Mouse (Mus musculus): Measurements from ENCODE around the gene Bspry. TPM values are rescaled to one million over a fixed set of nuclear protein-coding genes. Genes with fewer than 3 reads are reported as not detected.
A peak's percentile ranks its signal among the peaks of the same experiment; 100 is the strongest.

Gene Bspry
- polyA plus RNA-seq, 1 experiment, result not detected

DNA sequence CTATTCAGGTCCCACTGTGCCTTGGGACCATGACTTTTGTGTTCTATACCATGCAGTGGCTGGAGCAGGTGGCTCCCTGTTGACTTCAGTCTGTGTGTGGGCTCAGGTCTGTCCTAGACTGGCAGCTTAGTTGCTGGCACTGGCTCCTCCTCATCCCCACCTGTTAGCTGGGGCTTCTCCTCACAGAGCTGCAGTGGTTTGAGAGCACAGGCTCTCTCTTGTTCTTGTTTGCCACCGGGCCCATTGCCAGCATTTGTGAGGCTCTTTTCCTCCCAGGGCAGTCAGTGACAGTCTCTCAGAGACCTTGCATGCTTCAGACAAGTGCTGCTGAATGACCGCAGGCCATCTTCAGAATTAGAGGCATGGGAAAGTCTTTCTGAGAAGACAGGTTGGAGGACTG, 12.8 kb downstream of the Bspry start:
- Histone ChIP-seq H3K4me1 (ENCODE audit: control insufficient read depth, insufficient read depth, low read length) (no peaks in the 10 kb centered on the region), H3K27ac (ENCODE audit: insufficient read depth, low read depth, low read length) (no peak overlapping the region), H3K4me3 (ENCODE audit: insufficient read depth, low read depth, low read length) (no peak overlapping the region)
- 72% methylated on average over 2 of the region's 2 CpGs for WGBS
- TF ChIP-seq CTCF (IDR thresholded peaks at IDR 0.05; ENCODE audit: insufficient read depth, low read depth, low read length) (no peak), POLR2A (IDR thresholded peaks at IDR 0.05; ENCODE audit: insufficient read depth, low read depth, low read length) (no peak)

DNA sequence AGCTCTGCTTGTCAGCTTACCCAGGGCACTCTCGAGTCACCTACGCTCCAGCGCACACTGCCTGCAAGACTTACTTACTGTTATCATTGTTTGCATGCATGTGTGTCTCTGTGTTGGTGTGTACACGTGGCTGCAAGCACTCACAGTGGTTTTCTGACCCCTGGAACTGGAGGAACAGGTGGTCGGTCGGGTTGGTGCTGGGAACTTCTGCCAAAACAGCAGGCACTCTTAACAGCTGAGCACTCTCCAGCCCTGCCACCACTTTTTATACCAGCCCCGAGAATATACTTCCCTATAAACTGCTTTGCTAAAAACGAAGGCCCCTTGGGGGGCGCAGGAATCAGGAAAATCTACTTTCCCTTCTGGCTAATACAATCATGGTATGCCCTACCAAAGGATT, 14.4 kb downstream of the Bspry start:
- Histone ChIP-seq H3K4me1 (ENCODE audit: control insufficient read depth, insufficient read depth, low read length) (no peaks in the 10 kb centered on the region), H3K4me3 (ENCODE audit: insufficient read depth, low read depth, low read length) (no peak overlapping the region), H3K27ac (ENCODE audit: insufficient read depth, low read depth, low read length) (no peak overlapping the region)
- WGBS, result 61% methylated on average over 9 of the region's 9 CpGs
- TF ChIP-seq POLR2A (IDR thresholded peaks at IDR 0.05; ENCODE audit: insufficient read depth, low read depth, low read length) (no peak), CTCF (IDR thresholded peaks at IDR 0.05; ENCODE audit: insufficient read depth, low read depth, low read length) (no peak)

DNA sequence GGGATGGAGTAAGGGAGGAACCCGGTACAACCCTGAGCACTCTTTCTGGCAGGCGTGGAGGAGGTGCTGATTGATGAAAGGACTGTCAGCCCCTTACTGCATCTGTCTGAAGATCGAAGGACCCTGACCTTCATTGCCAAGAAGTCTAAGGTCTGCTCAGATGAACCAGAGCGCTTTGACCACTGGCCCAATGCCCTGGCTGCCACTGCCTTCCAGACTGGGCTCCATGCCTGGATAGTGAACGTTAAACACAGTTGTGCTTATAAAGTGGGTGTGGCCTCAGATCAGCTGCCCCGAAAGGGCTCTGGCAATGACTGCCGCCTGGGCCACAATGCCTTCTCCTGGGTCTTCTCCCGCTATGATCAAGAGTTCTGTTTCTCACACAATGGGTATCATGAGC, 16.1 kb downstream of the Bspry start:
- H3K4me3 ChIP-seq (ENCODE audit: insufficient read depth, low read depth, low read length), result no peak overlapping the region
- WGBS, result 45% methylated on average over 8 of the region's 8 CpGs
- no peak for TF ChIP-seq CTCF (IDR thresholded peaks at IDR 0.05; ENCODE audit: insufficient read depth, low read depth, low read length)
- no peak for TF ChIP-seq POLR2A (IDR thresholded peaks at IDR 0.05; ENCODE audit: insufficient read depth, low read depth, low read length)
- no peak overlapping the region for H3K27ac ChIP-seq (ENCODE audit: insufficient read depth, low read depth, low read length)
- H3K4me1 ChIP-seq (ENCODE audit: control insufficient read depth, insufficient read depth, low read length), result no peaks in the 10 kb centered on the region

DNA sequence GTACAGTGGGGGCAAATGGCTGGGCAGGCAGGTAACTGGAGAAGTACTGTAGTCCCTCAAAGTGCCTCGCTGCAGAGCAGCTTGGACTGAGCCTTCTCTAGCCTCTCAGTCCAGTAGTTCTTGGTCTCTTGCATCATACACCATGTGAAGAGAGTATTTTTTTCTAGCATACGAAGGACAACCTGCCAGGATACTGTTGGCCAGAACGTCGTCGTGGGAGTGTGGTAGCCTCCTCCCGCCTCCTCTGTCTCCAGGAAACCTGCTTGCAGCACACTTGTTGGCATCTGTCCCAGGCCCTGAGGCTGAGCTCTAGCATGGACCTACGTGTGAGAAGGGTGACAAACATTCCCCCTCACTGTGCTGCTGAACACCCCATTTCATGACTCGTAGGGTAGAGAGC, 17.0 kb downstream of the Bspry start:
- Histone ChIP-seq H3K4me3 (ENCODE audit: insufficient read depth, low read depth, low read length) (no peak overlapping the region), H3K4me1 (ENCODE audit: control insufficient read depth, insufficient read depth, low read length) (0 out of 2 replicates have a peak, but pooled peaks cover 4% of the 10 kb centered on the region), H3K27ac (ENCODE audit: insufficient read depth, low read depth, low read length) (no peak overlapping the region)
- TF ChIP-seq POLR2A (IDR thresholded peaks at IDR 0.05; ENCODE audit: insufficient read depth, low read depth, low read length) (no peak), CTCF (IDR thresholded peaks at IDR 0.05; ENCODE audit: insufficient read depth, low read depth, low read length) (no peak)
- WGBS, result 36% methylated on average over 8 of the region's 8 CpGs

DNA sequence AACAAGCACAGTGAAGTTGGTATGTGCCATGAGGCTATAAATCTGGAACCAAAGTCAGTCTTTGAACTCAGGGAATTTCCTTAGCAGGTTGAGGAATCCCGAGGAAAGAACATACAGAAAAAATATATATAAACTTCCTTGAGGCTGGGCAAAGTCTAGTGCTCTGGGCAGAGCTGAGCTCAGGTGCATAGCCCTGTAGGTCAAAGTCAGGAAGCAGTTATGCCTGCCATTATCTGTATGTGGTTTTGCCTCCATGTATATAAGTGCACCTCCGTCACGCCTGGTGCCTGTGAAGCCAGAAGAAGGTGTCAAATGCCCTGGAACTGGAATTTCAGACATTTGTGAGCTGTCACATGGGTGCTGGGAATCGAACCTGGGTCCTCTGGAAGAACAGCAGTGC, 20.9 kb downstream of the Bspry start:
- Histone ChIP-seq H3K27ac (ENCODE audit: insufficient read depth, low read depth, low read length) (no peak overlapping the region), H3K4me1 (ENCODE audit: control insufficient read depth, insufficient read depth, low read length) (peaks cover 8% of the 10 kb centered on the region; the same call in 1 of the 2 replicates), H3K4me3 (ENCODE audit: insufficient read depth, low read depth, low read length) (no peak overlapping the region)
- 92% methylated on average over 4 of the region's 4 CpGs for WGBS
- TF ChIP-seq CTCF (IDR thresholded peaks at IDR 0.05; ENCODE audit: insufficient read depth, low read depth, low read length) (no peak), POLR2A (IDR thresholded peaks at IDR 0.05; ENCODE audit: insufficient read depth, low read depth, low read length) (no peak)

DNA sequence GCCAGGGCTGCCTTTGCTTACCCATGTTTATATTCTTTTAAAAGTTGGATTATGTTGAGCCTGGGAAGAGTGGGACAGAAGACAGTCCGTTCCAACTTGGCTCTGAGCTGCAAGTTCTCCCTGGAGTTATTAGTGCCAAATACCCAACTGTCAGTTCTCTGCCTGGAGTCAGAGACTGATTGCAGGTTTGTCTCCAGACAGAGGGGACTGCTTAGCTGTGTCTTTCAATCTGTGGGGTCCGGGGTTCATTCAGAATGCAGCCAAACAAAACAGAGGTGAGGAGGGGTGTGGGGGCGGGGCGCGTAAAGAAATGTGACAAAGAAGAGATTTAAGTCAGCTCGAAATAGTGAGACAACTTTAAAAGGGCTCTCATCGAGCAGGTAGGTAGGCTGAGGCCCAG, 21.7 kb downstream of the Bspry start:
- peaks cover 8% of the 10 kb centered on the region; the same call in 1 of the 2 replicates for H3K4me1 ChIP-seq (ENCODE audit: control insufficient read depth, insufficient read depth, low read length)
- TF ChIP-seq CTCF (IDR thresholded peaks at IDR 0.05; ENCODE audit: insufficient read depth, low read depth, low read length) (no peak), POLR2A (IDR thresholded peaks at IDR 0.05; ENCODE audit: insufficient read depth, low read depth, low read length) (no peak)
- WGBS, result 1% methylated on average over 7 of the region's 7 CpGs
- H3K27ac ChIP-seq (ENCODE audit: insufficient read depth, low read depth, low read length), result peak overlapping the region; percentile 94; the same call in 1 of the 2 replicates
- peak overlapping the region; percentile 99 for H3K4me3 ChIP-seq (ENCODE audit: insufficient read depth, low read depth, low read length)

DNA sequence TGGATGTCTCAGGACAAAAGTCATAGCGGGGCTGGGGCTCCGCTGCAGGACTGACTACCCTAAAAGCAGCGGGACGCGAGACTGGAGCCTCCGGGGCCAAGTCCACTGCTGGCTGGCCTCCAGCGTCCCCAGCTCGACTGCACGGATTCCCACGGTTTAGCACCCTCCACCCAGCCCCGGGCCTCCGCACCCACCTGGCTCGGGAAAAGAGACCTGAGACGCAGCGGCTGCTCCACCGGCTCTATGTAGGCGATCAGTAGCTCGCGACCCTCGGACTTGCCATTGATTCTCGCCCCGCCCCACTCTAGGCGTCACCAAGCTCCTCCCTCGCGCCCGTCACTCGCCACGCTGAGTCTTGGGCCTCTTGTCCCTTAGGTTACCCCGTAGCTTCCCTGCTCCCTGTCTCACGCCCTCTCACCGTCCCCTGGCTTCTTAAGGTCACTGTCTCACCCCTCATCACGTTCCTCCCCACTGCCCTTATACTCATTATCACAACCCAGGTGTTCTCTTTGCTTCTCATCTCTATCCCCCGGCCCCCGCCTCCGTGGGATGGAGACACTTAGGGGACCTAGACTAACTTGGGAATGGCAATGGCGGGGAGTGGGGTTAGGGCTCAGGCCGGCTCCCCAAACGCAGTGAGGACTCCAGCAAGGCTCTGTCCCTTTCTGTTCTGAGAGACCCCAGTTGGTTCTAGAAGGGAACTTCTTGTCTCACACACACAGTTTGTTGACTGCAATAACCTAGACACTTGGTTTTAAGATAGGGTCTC, 22.3 kb downstream of the Bspry start:
- Histone ChIP-seq H3K27ac (ENCODE audit: insufficient read depth, low read depth, low read length) (peak overlapping the region; percentile 94), H3K4me1 (ENCODE audit: control insufficient read depth, insufficient read depth, low read length) (peaks cover 8% of the 10 kb centered on the region; the same call in 1 of the 2 replicates), H3K4me3 (ENCODE audit: insufficient read depth, low read depth, low read length) (peak overlapping the region; percentile 99)
- TF ChIP-seq CTCF (IDR thresholded peaks at IDR 0.05; ENCODE audit: insufficient read depth, low read depth, low read length) (no peak), POLR2A (IDR thresholded peaks at IDR 0.05; ENCODE audit: insufficient read depth, low read depth, low read length) (peak; percentile 54; the same call in 1 of the 2 replicates)
- WGBS, result 2% methylated on average over 38 of the region's 38 CpGs

DNA sequence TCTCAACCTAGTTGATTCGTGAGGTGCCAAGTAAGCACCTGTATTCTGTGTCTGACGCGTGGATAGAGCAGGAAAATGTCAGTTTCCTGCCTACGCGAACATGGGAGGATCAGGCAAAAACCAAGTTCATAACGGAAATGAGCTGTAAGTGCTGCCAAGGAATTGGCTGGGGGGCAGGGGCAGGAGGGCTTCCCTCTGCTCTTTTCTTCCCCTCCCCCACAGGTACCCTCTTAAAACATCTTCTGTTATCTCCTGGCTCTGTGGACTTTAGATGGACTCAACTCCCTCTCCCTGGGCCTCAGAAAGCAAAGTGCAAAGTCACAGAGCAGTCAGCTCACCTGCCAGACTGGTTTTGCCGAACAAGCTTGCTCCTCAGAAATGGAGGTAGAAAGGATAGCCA, 23.1 kb downstream of the Bspry start:
- H3K4me3 ChIP-seq (ENCODE audit: insufficient read depth, low read depth, low read length), result no peak overlapping the region
- H3K4me1 ChIP-seq (ENCODE audit: control insufficient read depth, insufficient read depth, low read length), result peaks cover 8% of the 10 kb centered on the region; the same call in 1 of the 2 replicates
- TF ChIP-seq CTCF (IDR thresholded peaks at IDR 0.05; ENCODE audit: insufficient read depth, low read depth, low read length), result no peak
- TF ChIP-seq POLR2A (IDR thresholded peaks at IDR 0.05; ENCODE audit: insufficient read depth, low read depth, low read length), result no peak
- 83% methylated on average over 7 of the region's 7 CpGs for WGBS
- no peak overlapping the region for H3K27ac ChIP-seq (ENCODE audit: insufficient read depth, low read depth, low read length)

DNA sequence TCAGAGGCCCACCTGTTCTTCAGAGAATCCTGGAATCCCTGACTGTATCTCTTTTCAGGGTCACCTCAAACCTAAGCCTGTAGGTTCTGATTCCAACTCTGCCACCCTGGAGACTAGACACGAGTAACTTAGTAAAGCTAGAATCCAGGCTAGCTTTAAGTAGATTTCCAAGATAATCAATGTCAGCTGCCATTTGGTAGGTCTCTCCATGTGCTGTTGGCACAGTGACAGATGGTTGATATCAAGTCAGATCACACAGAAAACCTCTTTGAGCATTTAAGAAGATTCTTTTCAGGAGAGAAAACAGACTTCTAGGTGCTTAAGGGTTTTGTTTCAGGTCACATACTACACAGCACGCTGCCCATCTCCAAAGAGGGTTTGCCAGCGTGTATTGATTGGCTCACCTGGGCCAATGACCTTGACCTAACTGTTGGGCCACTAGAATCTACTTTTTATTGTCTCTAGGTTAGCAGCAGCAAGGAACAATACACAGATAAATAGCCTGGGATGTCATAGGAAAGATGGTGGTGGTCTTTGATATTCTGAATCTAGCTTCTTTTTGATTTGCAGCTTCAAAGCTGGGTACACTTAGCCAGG, 23.6 kb downstream of the Bspry start, which contains the start of gene Hdhd3:
TSS of gene Hdhd3 (minus strand) at position 94 of the 597 bp plus-strand sequence.
- WGBS, result 77% methylated on average over 3 of the region's 3 CpGs
- peak within 1 kb of the TSS; percentile 94 for H3K27ac ChIP-seq (ENCODE audit: insufficient read depth, low read depth, low read length)
- TF ChIP-seq POLR2A (IDR thresholded peaks at IDR 0.05; ENCODE audit: insufficient read depth, low read depth, low read length) (no peak), CTCF (IDR thresholded peaks at IDR 0.05; ENCODE audit: insufficient read depth, low read depth, low read length) (no peak)

More for the DNA sequence above, 23.6 kb downstream of the Bspry start, which contains the start of gene Hdhd3:
- Histone ChIP-seq H3K4me3 (ENCODE audit: insufficient read depth, low read depth, low read length) (peak within 1 kb of the TSS; percentile 99), H3K4me1 (ENCODE audit: control insufficient read depth, insufficient read depth, low read length) (peaks cover 8% of the 10 kb centered on the region; the same call in 1 of the 2 replicates)
